Comparison of ENCODE assay signal across 8 mouse cellular contexts in the genomic region with DNA sequence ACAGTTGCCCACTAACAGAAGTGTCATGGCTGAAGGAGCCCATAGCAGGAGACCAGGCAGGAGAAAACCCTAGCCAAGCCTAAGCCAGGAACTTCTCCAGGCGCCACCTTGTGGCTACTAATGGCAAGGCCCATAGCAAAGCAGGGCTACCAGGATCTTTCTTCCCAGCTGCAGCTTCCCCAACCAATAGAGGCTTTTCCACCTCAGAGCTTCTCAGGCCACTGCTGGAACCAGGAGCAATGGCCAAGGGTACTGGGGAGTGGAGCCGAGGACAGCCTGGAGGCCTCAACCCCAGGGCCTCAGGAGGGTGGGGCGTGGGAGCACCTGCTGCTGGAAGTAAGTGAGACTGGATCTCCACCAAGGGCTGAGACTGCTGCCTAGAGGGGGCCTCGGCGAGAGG. TPM values are rescaled to one million over a fixed set of nuclear protein-coding genes. Genes with fewer than 3 reads are reported as not detected.
A peak's percentile ranks its signal among the peaks of the same experiment; 100 is the strongest.
DNase-seq lines count a peak whose midpoint lies in the region; ATAC-seq and TF ChIP-seq lines count a peak whose summit lies in the region.

No protein-coding gene starts in this region.

- no peak overlapping the region for H3K4me3 ChIP-seq in forebrain, postnatal 0 days (ENCODE audit: low read depth, low read length)
- no peak overlapping the region for H3K4me3 ChIP-seq in hindbrain, embryonic 13.5 days

- WGBS in forebrain, postnatal 0 days = 51% methylated on average over 5 of the region's 5 CpGs
- 63% methylated on average over 5 of the region's 5 CpGs for WGBS in hindbrain, embryonic 13.5 days

- peak; percentile 24 for DNase-seq in Muller cell, postnatal 12 days (ENCODE audit: inconsistent ontology term)
- DNase-seq in cerebellum, adult 8-10 months = peak; percentile 75
- DNase-seq in forebrain, postnatal 0 days = peak; percentile 78
- DNase-seq in layer of hippocampus, postnatal 14 days (ENCODE audit: low spot score in 2 of 2) = peak; percentile 64 to 72
- DNase-seq in lung, postnatal 10 days = peak; percentile 80
- peak; percentile 80 for DNase-seq in retina, postnatal 1 day
- DNase-seq in urinary bladder, postnatal 36 days (ENCODE audit: low spot score in 2 of 2) = peak; percentile 60 to 64

- no peak overlapping the region for H3K9ac ChIP-seq in forebrain, postnatal 0 days
- no peak overlapping the region for H3K9ac ChIP-seq in hindbrain, embryonic 13.5 days

- no peak overlapping the region for H3K27ac ChIP-seq in forebrain, postnatal 0 days (ENCODE audit: low read depth, low read length)
- no peak overlapping the region for H3K27ac ChIP-seq in hindbrain, embryonic 13.5 days

- no peak overlapping the region for H3K4me2 ChIP-seq in forebrain, postnatal 0 days (ENCODE audit: low read depth)
- no peak overlapping the region for H3K4me2 ChIP-seq in hindbrain, embryonic 13.5 days

- peak; percentile 65 for ATAC-seq in forebrain, postnatal 0 days
- ATAC-seq in hindbrain, embryonic 13.5 days (ENCODE audit: low FRiP score) = 0 out of 2 replicates have a peak, but pooled peaks have one; percentile 39

- H3K9me3 ChIP-seq in forebrain, postnatal 0 days (ENCODE audit: low read length) = no peaks in the 10 kb centered on the region
- no peaks in the 10 kb centered on the region for H3K9me3 ChIP-seq in hindbrain, embryonic 13.5 days

- peaks cover 58% of the 10 kb centered on the region for H3K36me3 ChIP-seq in forebrain, postnatal 0 days (ENCODE audit: insufficient read depth)
- H3K36me3 ChIP-seq in hindbrain, embryonic 13.5 days = peaks cover 59% of the 10 kb centered on the region

- H3K27me3 ChIP-seq in forebrain, postnatal 0 days (ENCODE audit: insufficient read depth, low read length) = no peaks in the 10 kb centered on the region
- no peaks in the 10 kb centered on the region for H3K27me3 ChIP-seq in hindbrain, embryonic 13.5 days

- no peaks in the 10 kb centered on the region for H3K4me1 ChIP-seq in forebrain, postnatal 0 days (ENCODE audit: insufficient read depth)
- H3K4me1 ChIP-seq in hindbrain, embryonic 13.5 days (replicated peaks) = peaks cover 9% of the 10 kb centered on the region; the same call in 1 of the 2 replicates

- peak; percentile 84 for TF ChIP-seq CTCF in forebrain, postnatal 0 days (IDR thresholded peaks at IDR 0.05; ENCODE audit: low read depth)

RNA-seq across cellular contexts. Expression of a gene that starts 31.5 kb away (rescaled TPM):
- 32.1 and 39.3 TPM in 2 replicates for total RNA-seq in forebrain, postnatal 0 days (2014; rRNA removed)
- polyA plus RNA-seq in forebrain, postnatal 0 days (2015; fragmentation: Nextera tagmentation; extraction: Ambion mirVana) = 46.1 and 46.6 TPM in 2 replicates
- 48.4 and 50.6 TPM in 2 replicates for polyA plus RNA-seq in hindbrain, embryonic 13.5 days (2015; fragmentation: Nextera tagmentation; extraction: Ambion mirVana)
- 10 to 100 TPM; 47.1 to 53.0 TPM for total RNA-seq in layer of hippocampus, postnatal 14 days (2021)

Comparison
In these comparisons a context has a peak if more than half of its experiments do, and no peak if none do; other contexts are left out.
1. DNase-seq: peak in every context shown above with its lines; median percentile 80 in lung, postnatal 10 days; 80 in retina, postnatal 1 day; 78 in forebrain, postnatal 0 days; 75 in cerebellum, adult 8-10 months; 68 in layer of hippocampus, postnatal 14 days; 62 in urinary bladder, postnatal 36 days; 24 in Muller cell, postnatal 12 days.